Mouse (Mus musculus): ENCODE measurements at regions not wholly inside any gene's neighbourhood (a gene's known extent, or its start where the extent isn't known, plus 50 kb on each side); places are given as distances from the start of the nearest gene placed in this dataset.
A peak's percentile ranks its signal among the peaks of the same experiment; 100 is the strongest.

DNA sequence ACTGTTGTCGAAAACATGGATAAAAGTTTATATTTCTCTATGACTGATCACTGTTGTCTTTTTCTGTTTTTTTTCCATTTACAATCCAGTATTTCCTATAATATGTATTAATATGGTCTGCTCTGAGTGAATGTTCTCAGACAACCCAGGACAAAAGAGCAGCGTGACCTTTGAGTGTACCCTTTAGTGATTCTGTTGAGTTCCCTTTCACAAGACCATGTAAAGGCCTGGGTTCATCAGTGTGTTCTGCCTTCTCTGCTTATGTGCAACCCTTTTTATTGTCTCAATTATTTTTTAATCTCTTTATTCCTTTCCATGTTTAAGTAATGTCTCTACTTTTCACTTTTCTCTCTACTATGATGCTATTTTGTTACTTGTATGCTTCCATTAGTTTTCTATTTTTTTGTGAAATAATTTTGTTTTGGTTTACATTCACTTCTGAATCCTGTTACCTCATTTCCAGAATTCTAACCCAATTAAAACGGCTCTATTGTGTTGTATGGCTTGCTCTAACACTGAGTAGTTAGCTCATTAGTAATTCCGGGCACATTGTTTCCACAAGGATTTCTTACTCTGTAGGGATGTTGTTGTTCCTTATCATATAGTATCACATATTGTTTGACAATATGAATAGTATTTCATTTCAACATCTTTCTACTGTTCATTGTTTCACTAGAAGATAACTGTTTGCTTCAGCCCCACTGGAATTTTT, 523.9 kb upstream of the Hsf2 start:
- Histone ChIP-seq H3K4me2 (ENCODE audit: low read length) (no peak overlapping the region), H3K9me3 (ENCODE audit: control insufficient read depth, low read length) (no peaks in the 10 kb centered on the region), H3K27me3 (ENCODE audit: control insufficient read depth, insufficient read depth, low read length) (no peaks in the 10 kb centered on the region), H3K4me3 (replicated peaks; ENCODE audit: low read depth, low read length) (no peak overlapping the region), H3K9ac (replicated peaks; ENCODE audit: low read length) (no peak overlapping the region), H3K27ac (replicated peaks; ENCODE audit: low read depth, low read length) (no peak overlapping the region), H3K4me1 (ENCODE audit: control insufficient read depth, insufficient read depth, low read length) (no peaks in the 10 kb centered on the region), H3K36me3 (ENCODE audit: control insufficient read depth, insufficient read depth, low read length) (no peaks in the 10 kb centered on the region)
- WGBS = 81% methylated on average over 4 of the region's 4 CpGs
- DNase-seq (no peak), ATAC-seq (ENCODE audit: low FRiP score, low TSS enrichment) (no peak)

DNA sequence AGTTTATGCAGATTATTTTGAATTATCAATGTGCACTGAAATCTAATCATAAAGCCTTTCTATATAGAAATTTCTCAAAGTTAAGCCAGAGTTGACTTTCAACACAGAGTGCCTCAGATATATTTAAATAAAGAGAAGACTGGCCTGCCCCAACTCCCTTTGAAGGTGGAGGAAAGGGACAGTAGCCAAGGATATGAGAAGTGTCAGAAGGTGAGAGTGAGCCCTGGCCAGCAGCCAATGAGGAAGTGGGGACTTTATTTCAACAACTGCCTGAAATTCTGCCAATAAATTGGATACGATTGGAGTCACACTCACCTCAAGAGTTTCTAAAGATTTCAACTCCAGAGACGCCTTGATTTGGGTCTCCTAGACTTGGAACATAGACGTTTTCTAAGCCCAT, 523.0 kb upstream of the Hsf2 start:
- DNase-seq (no peak), ATAC-seq (ENCODE audit: low FRiP score, low TSS enrichment) (no peak)
- no peaks in the 10 kb centered on the region for H3K4me1 ChIP-seq (ENCODE audit: control insufficient read depth, insufficient read depth, low read length)
- no peaks in the 10 kb centered on the region for H3K27me3 ChIP-seq (ENCODE audit: control insufficient read depth, insufficient read depth, low read length)
- H3K27ac ChIP-seq (replicated peaks; ENCODE audit: low read depth, low read length) = no peak overlapping the region
- H3K9me3 ChIP-seq (ENCODE audit: control insufficient read depth, low read length) = no peaks in the 10 kb centered on the region
- 80% methylated on average over 3 of the region's 3 CpGs for WGBS
- no peaks in the 10 kb centered on the region for H3K36me3 ChIP-seq (ENCODE audit: control insufficient read depth, insufficient read depth, low read length)
- H3K9ac ChIP-seq (replicated peaks; ENCODE audit: low read length) = no peak overlapping the region
- no peak overlapping the region for H3K4me2 ChIP-seq (ENCODE audit: low read length)
- no peak overlapping the region for H3K4me3 ChIP-seq (replicated peaks; ENCODE audit: low read depth, low read length)

DNA sequence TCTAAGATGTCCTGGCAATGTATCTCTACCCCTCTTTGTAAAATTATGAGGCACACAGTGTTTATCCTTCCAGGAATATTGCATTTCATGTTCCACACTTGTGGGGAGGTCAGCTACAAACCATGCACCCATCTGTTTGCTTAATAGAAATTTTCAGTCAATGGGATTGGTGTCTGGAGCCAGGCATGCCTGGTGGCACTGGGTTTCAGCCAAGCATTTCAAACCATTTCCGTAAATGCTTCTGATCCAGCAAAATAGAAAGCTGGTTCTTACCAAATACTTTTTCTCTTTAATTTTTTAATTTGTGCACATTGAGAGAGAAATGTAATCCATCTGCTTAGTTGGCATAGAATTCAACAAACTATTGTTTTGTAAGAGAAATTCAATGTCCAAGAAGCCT, 517.3 kb upstream of the Hsf2 start:
- no peak overlapping the region for H3K4me3 ChIP-seq (replicated peaks; ENCODE audit: low read depth, low read length)
- no peaks in the 10 kb centered on the region for H3K36me3 ChIP-seq (ENCODE audit: control insufficient read depth, insufficient read depth, low read length)
- 98% methylated on average over 1 of the region's 1 CpGs for WGBS
- DNase-seq (no peak), ATAC-seq (ENCODE audit: low FRiP score, low TSS enrichment) (no peak)
- H3K27ac ChIP-seq (replicated peaks; ENCODE audit: low read depth, low read length) = no peak overlapping the region
- no peaks in the 10 kb centered on the region for H3K4me1 ChIP-seq (ENCODE audit: control insufficient read depth, insufficient read depth, low read length)
- H3K9ac ChIP-seq (replicated peaks; ENCODE audit: low read length) = no peak overlapping the region
- H3K4me2 ChIP-seq (ENCODE audit: low read length) = no peak overlapping the region
- H3K9me3 ChIP-seq (ENCODE audit: control insufficient read depth, low read length) = no peaks in the 10 kb centered on the region
- no peaks in the 10 kb centered on the region for H3K27me3 ChIP-seq (ENCODE audit: control insufficient read depth, insufficient read depth, low read length)

- Histone ChIP-seq H3K9ac (replicated peaks; ENCODE audit: low read length) (no peak overlapping the region), H3K27me3 (ENCODE audit: control insufficient read depth, insufficient read depth, low read length) (no peaks in the 10 kb centered on the region), H3K4me3 (replicated peaks; ENCODE audit: low read depth, low read length) (no peak overlapping the region), H3K27ac (replicated peaks; ENCODE audit: low read depth, low read length) (no peak overlapping the region), H3K36me3 (ENCODE audit: control insufficient read depth, insufficient read depth, low read length) (no peaks in the 10 kb centered on the region), H3K9me3 (ENCODE audit: control insufficient read depth, low read length) (no peaks in the 10 kb centered on the region), H3K4me1 (ENCODE audit: control insufficient read depth, insufficient read depth, low read length) (no peaks in the 10 kb centered on the region), H3K4me2 (ENCODE audit: low read length) (no peak overlapping the region)
- DNase-seq (no peak), ATAC-seq (ENCODE audit: low FRiP score, low TSS enrichment) (no peak)
- 74% methylated on average over 5 of the region's 5 CpGs for WGBS
Measured at GRCm38 (mm10) chr10:56974812-56975211, 511.4 kb upstream of the Hsf2 start.

DNA sequence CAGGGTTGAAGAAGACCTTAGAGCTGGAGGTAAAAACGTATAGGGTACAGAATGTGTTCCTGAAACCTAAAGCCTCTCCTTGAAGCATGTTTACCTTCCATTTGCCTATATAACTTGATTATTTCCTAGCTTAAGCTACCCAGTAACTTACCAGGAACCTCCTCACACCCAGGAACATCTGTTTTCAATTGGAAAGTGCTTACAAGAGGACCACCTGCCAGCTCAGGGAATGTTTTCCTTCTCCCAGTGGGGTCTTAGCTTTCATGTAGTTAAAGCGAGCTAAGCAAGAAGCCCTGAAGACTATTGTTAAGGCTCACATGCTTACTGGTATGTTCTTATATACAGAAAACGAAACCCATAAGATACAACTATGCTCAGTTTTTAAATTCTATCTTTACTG, 506.6 kb upstream of the Hsf2 start:
- no peak overlapping the region for H3K4me3 ChIP-seq (replicated peaks; ENCODE audit: low read depth, low read length)
- no peak overlapping the region for H3K9ac ChIP-seq (replicated peaks; ENCODE audit: low read length)
- H3K27ac ChIP-seq (replicated peaks; ENCODE audit: low read depth, low read length) = no peak overlapping the region
- H3K36me3 ChIP-seq (ENCODE audit: control insufficient read depth, insufficient read depth, low read length) = no peaks in the 10 kb centered on the region
- ATAC-seq (ENCODE audit: low FRiP score, low TSS enrichment) (no peak), DNase-seq (peak; percentile 9)
- WGBS = 53% methylated on average over 3 of the region's 3 CpGs
- H3K4me2 ChIP-seq (ENCODE audit: low read length) = no peak overlapping the region
- H3K4me1 ChIP-seq (ENCODE audit: control insufficient read depth, insufficient read depth, low read length) = no peaks in the 10 kb centered on the region
- no peaks in the 10 kb centered on the region for H3K9me3 ChIP-seq (ENCODE audit: control insufficient read depth, low read length)
- no peaks in the 10 kb centered on the region for H3K27me3 ChIP-seq (ENCODE audit: control insufficient read depth, insufficient read depth, low read length)

- H3K9ac ChIP-seq (replicated peaks; ENCODE audit: low read length) = no peak overlapping the region
- ATAC-seq (ENCODE audit: low FRiP score, low TSS enrichment) (no peak), DNase-seq (no peak)
- 72% methylated on average over 3 of the region's 3 CpGs for WGBS
- H3K4me2 ChIP-seq (ENCODE audit: low read length) = no peak overlapping the region
- no peaks in the 10 kb centered on the region for H3K4me1 ChIP-seq (ENCODE audit: control insufficient read depth, insufficient read depth, low read length)
- H3K9me3 ChIP-seq (ENCODE audit: control insufficient read depth, low read length) = no peaks in the 10 kb centered on the region
- H3K27me3 ChIP-seq (ENCODE audit: control insufficient read depth, insufficient read depth, low read length) = no peaks in the 10 kb centered on the region
- H3K4me3 ChIP-seq (replicated peaks; ENCODE audit: low read depth, low read length) = no peak overlapping the region
- no peak overlapping the region for H3K27ac ChIP-seq (replicated peaks; ENCODE audit: low read depth, low read length)
- no peaks in the 10 kb centered on the region for H3K36me3 ChIP-seq (ENCODE audit: control insufficient read depth, insufficient read depth, low read length)
Measured at GRCm38 (mm10) chr10:56980821-56981220, 505.4 kb upstream of the Hsf2 start.

GRCm38 (mm10) chr10:56982526-56983190, 503.5 kb upstream of the Hsf2 start:
- Histone ChIP-seq H3K36me3 (ENCODE audit: control insufficient read depth, insufficient read depth, low read length) (no peaks in the 10 kb centered on the region), H3K4me1 (ENCODE audit: control insufficient read depth, insufficient read depth, low read length) (no peaks in the 10 kb centered on the region), H3K4me2 (ENCODE audit: low read length) (no peak overlapping the region), H3K9ac (replicated peaks; ENCODE audit: low read length) (no peak overlapping the region), H3K9me3 (ENCODE audit: control insufficient read depth, low read length) (no peaks in the 10 kb centered on the region), H3K27me3 (ENCODE audit: control insufficient read depth, insufficient read depth, low read length) (no peaks in the 10 kb centered on the region), H3K4me3 (replicated peaks; ENCODE audit: low read depth, low read length) (no peak overlapping the region), H3K27ac (replicated peaks; ENCODE audit: low read depth, low read length) (no peak overlapping the region)
- WGBS = 82% methylated on average over 8 of the region's 8 CpGs
- ATAC-seq (ENCODE audit: low FRiP score, low TSS enrichment) = no peak
- DNase-seq = no peak

- ATAC-seq (ENCODE audit: low FRiP score, low TSS enrichment) (no peak), DNase-seq (no peak)
- Histone ChIP-seq H3K9ac (replicated peaks; ENCODE audit: low read length) (no peak overlapping the region), H3K36me3 (ENCODE audit: control insufficient read depth, insufficient read depth, low read length) (no peaks in the 10 kb centered on the region), H3K9me3 (ENCODE audit: control insufficient read depth, low read length) (no peaks in the 10 kb centered on the region), H3K27ac (replicated peaks; ENCODE audit: low read depth, low read length) (no peak overlapping the region), H3K4me2 (ENCODE audit: low read length) (no peak overlapping the region), H3K4me3 (replicated peaks; ENCODE audit: low read depth, low read length) (no peak overlapping the region), H3K27me3 (ENCODE audit: control insufficient read depth, insufficient read depth, low read length) (no peaks in the 10 kb centered on the region), H3K4me1 (ENCODE audit: control insufficient read depth, insufficient read depth, low read length) (no peaks in the 10 kb centered on the region)
- WGBS = 89% methylated on average over 3 of the region's 3 CpGs
Measured at GRCm38 (mm10) chr10:56994969-56995368, 491.2 kb upstream of the Hsf2 start.
